Comparison of ENCODE assay signal across 8 mouse cellular contexts in the genomic region with DNA sequence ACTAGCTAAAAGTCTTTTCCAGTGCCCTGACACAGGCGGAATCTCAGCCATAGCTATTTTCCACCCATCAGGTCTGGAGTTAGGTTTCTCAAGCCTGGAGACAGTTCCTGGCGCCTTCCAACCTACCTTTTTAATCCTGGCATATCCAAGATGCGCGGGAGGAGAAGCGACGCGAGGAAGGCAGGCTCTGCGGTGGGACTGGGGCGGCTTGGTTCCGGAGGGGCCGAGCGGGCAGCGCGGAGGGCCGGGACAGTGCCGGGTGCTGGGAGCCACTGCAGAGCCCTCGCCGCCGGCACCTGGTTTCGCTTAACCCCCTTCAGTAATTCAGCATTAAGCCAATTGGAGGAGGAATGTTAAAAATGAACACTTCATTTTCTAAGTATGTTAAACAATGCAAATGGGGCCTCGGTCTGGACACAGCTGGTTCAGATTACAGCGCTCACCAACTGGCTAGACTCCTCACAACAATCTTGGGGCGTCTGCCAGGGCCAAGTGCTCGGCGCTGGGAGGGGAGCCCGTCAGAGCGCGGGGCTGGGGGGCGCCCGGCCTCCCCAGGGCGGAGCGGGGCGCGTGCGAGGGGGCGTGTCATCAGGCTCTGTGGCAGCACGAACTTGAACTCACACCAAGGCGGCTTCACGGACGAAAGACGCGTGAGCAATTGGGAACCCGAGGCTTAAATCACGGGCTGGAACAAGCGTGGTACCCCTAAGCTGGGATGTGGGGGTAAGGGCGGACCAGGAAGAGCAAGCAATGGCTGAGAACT. TPM values are rescaled to one million over a fixed set of nuclear protein-coding genes. Genes with fewer than 3 reads are reported as not detected.
DNase-seq lines count a peak whose midpoint lies in the region; ATAC-seq and TF ChIP-seq lines count a peak whose summit lies in the region.

Gene Fbln5 (minus strand): TSS at position 448 of the 763 bp plus-strand sequence.

- no peaks in the 10 kb centered on the region for H3K27me3 ChIP-seq in heart, embryonic 15.5 days
- no peaks in the 10 kb centered on the region for H3K27me3 ChIP-seq in kidney, postnatal 0 days (ENCODE audit: insufficient read depth, low read length)
- no peaks in the 10 kb centered on the region for H3K27me3 ChIP-seq in lung, postnatal 0 days (replicated peaks; ENCODE audit: insufficient read depth, low read length)

- WGBS in heart, embryonic 15.5 days, result 1% methylated on average over 46 of the region's 46 CpGs
- WGBS in kidney, postnatal 0 days, result under 1% methylated on average over 46 of the region's 46 CpGs
- WGBS in lung, postnatal 0 days, result 0% methylated on average over 46 of the region's 46 CpGs

- H3K36me3 ChIP-seq in heart, embryonic 15.5 days, result no peaks in the 10 kb centered on the region
- H3K36me3 ChIP-seq in kidney, postnatal 0 days (ENCODE audit: insufficient read depth, low read length), result no peaks in the 10 kb centered on the region
- no peaks in the 10 kb centered on the region for H3K36me3 ChIP-seq in lung, postnatal 0 days (ENCODE audit: insufficient read depth, low read length)

- peak; percentile 82 for ATAC-seq in heart, embryonic 15.5 days (replicated peaks; ENCODE audit: insufficient number of reproducible peaks, insufficient read depth, low FRiP score, low read depth)
- no peak; the same call in 1 of the 2 replicates for ATAC-seq in kidney, postnatal 0 days (replicated peaks; ENCODE audit: low FRiP score, low read depth)
- ATAC-seq in lung, postnatal 0 days, result peak; percentile 90

- H3K27ac ChIP-seq in embryonic fibroblast, embryonic 13.5 days (ENCODE audit: insufficient read depth, low read length), result peak within 1 kb of the TSS; percentile 99
- peak within 1 kb of the TSS; percentile 77 for H3K27ac ChIP-seq in heart, embryonic 15.5 days
- peak within 1 kb of the TSS; percentile 58 for H3K27ac ChIP-seq in kidney, postnatal 0 days
- peak within 1 kb of the TSS; percentile 87 for H3K27ac ChIP-seq in lung, postnatal 0 days (ENCODE audit: low read length)

- peak; percentile 56; the same call in 1 of the 2 replicates for TF ChIP-seq EP300 in lung, postnatal 0 days (IDR thresholded peaks at IDR 0.05)

- no peak for TF ChIP-seq CTCF in embryonic fibroblast, embryonic 13.5 days (IDR thresholded peaks at IDR 0.05; ENCODE audit: borderline replicate concordance, insufficient read depth, low read length)
- TF ChIP-seq CTCF in kidney, postnatal 0 days (IDR thresholded peaks at IDR 0.05; ENCODE audit: low read depth), result no peak
- TF ChIP-seq CTCF in lung, postnatal 0 days (IDR thresholded peaks at IDR 0.05), result no peak

- DNase-seq in urinary bladder, adult 18-20 months (ENCODE audit: low spot score in 2 of 2), result peak; percentile 28 to 64
- DNase-seq in urinary bladder, postnatal 10 days (ENCODE audit: low spot score), result no peak
- peak; percentile 84 for DNase-seq in kidney, postnatal 0 days (ENCODE audit: low spot score)
- DNase-seq in lung, postnatal 0 days (ENCODE audit: low spot score), result peak; percentile 91
- DNase-seq in ovary, postnatal 36 days (ENCODE audit: low spot score), result peak; percentile 67
- no peak for DNase-seq in layer of hippocampus, adult 11-12 months (ENCODE audit: low spot score)

- peaks cover 12% of the 10 kb centered on the region for H3K4me1 ChIP-seq in embryonic fibroblast, embryonic 13.5 days (ENCODE audit: control insufficient read depth, insufficient read depth, low read length)
- peaks cover 14% of the 10 kb centered on the region for H3K4me1 ChIP-seq in heart, embryonic 15.5 days (replicated peaks)
- H3K4me1 ChIP-seq in kidney, postnatal 0 days (replicated peaks; ENCODE audit: insufficient read depth, low read length), result peaks cover 8% of the 10 kb centered on the region
- H3K4me1 ChIP-seq in lung, postnatal 0 days (ENCODE audit: insufficient read depth, low read depth, low read length), result peaks cover 12% of the 10 kb centered on the region; the same call in 1 of the 2 replicates

- TF ChIP-seq POLR2A in embryonic fibroblast, embryonic 13.5 days (IDR thresholded peaks at IDR 0.05; ENCODE audit: low read depth, low read length), result peak; percentile 55

- peak within 1 kb of the TSS; percentile 99 for H3K4me3 ChIP-seq in embryonic fibroblast, embryonic 13.5 days (ENCODE audit: insufficient read depth, low read length)
- H3K4me3 ChIP-seq in heart, embryonic 15.5 days, result peak within 1 kb of the TSS; percentile 58
- H3K4me3 ChIP-seq in kidney, postnatal 0 days (replicated peaks; ENCODE audit: low read depth, low read length), result peak within 1 kb of the TSS; percentile 42
- H3K4me3 ChIP-seq in lung, postnatal 0 days (ENCODE audit: low read depth, low read length), result peak within 1 kb of the TSS; percentile 55

- H3K9me3 ChIP-seq in heart, embryonic 15.5 days (replicated peaks), result no peaks in the 10 kb centered on the region
- no peaks in the 10 kb centered on the region for H3K9me3 ChIP-seq in kidney, postnatal 0 days (replicated peaks; ENCODE audit: low read length)
- H3K9me3 ChIP-seq in lung, postnatal 0 days (ENCODE audit: low read length), result no peaks in the 10 kb centered on the region

- H3K4me2 ChIP-seq in heart, embryonic 15.5 days, result peak within 1 kb of the TSS; percentile 94
- H3K4me2 ChIP-seq in kidney, postnatal 0 days (ENCODE audit: low read length), result peak within 1 kb of the TSS; percentile 95
- H3K4me2 ChIP-seq in lung, postnatal 0 days (replicated peaks; ENCODE audit: low read depth, low read length), result peak within 1 kb of the TSS; percentile 92

- peak within 1 kb of the TSS; percentile 49 for H3K9ac ChIP-seq in heart, embryonic 15.5 days
- peak within 1 kb of the TSS; percentile 59 for H3K9ac ChIP-seq in kidney, postnatal 0 days (ENCODE audit: low read depth, low read length)
- H3K9ac ChIP-seq in lung, postnatal 0 days (replicated peaks; ENCODE audit: low read depth), result peak within 1 kb of the TSS; percentile 41

RNA-seq across cellular contexts. Expression of gene Fbln5, which starts in this region (rescaled TPM):
- polyA plus RNA-seq in embryonic fibroblast, embryonic 13.5 days (2011; ENCODE audit: insufficient read length, low read depth, missing spikeins), result 622 and 637 TPM in 2 replicates
- 215 and 348 TPM in 2 replicates for polyA plus RNA-seq in heart, embryonic 15.5 days (2015; fragmentation: Nextera tagmentation; extraction: Ambion mirVana)
- polyA plus RNA-seq in kidney, postnatal 0 days (2015; fragmentation: Nextera tagmentation; extraction: Ambion mirVana), result 162 and 187 TPM in 2 replicates
- polyA plus RNA-seq in lung, postnatal 0 days (2015; fragmentation: Nextera tagmentation; extraction: Ambion mirVana), result 408 and 420 TPM in 2 replicates

Comparison
In these comparisons a context has a peak if more than half of its experiments do, and no peak if none do; other contexts are left out.
1. DNase-seq: peak in urinary bladder, adult 18-20 months (2 of 2), kidney, postnatal 0 days (single experiment), lung, postnatal 0 days (single experiment) and ovary, postnatal 36 days (single experiment); none in urinary bladder, postnatal 10 days (single experiment) and layer of hippocampus, adult 11-12 months (single experiment).
2. H3K4me3 ChIP-seq: peak in every context shown above with its lines; median percentile 99 in embryonic fibroblast, embryonic 13.5 days; 58 in heart, embryonic 15.5 days; 55 in lung, postnatal 0 days; 42 in kidney, postnatal 0 days.
3. Peak in every context shown above with its lines, with median percentiles within 50 percentile points of each other: H3K27ac ChIP-seq, H3K4me2 ChIP-seq and H3K9ac ChIP-seq.